Mouse (Mus musculus) cerebellum, adult 11 months (tissue): ENCODE measurements around the gene Pdia3.
"Not testable (repeated sequence)": the region's sequence is repeated elsewhere in the genome, so short reads cannot be mapped to it uniquely, and the experiment has no call there.

Source experiments
- DNase-seq: peaks from one replicate; pipeline ENCODE4 v3.0.0; 2022

Pdia3 gene

GRCm38 (mm10) chr2:121443068-121443349 lies 29.4 kb downstream of the Pdia3 start:
- no peak for DNase-seq

- DNase-seq = no peak
These were observed 30.6 kb downstream of the Pdia3 start, which contains the start of gene Ell3 for GRCm38 (mm10) chr2:121444178-121444577. Gene Ell3, minus strand, starts transcription at chr2:121444278.

- no peak for DNase-seq
These were observed 31.5 kb downstream of the Pdia3 start for GRCm38 (mm10) chr2:121445117-121445516.

DNA sequence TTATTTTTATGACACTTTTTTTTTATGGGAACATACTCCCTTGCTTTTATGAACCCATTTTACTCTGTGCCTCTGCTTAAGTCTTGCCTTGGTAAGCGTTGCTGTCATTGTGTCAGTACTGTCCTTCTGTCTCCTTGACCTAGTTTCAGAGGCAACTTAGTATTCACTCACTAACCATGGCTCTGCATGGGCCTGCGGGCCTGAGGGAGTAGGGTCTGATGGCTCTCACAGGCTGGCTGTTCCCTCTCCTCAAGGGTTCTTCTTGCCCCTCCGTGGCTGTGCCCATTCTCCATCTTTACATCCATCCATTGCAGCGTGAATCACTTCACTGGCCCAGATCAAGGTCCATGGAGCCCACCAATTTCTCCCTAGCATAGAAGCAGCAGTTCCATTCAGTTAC lies 32.9 kb downstream of the Pdia3 start:
- DNase-seq = no peak

GRCm38 (mm10) chr2:121447006-121447405 lies 33.4 kb downstream of the Pdia3 start:
- DNase-seq = no peak

DNA sequence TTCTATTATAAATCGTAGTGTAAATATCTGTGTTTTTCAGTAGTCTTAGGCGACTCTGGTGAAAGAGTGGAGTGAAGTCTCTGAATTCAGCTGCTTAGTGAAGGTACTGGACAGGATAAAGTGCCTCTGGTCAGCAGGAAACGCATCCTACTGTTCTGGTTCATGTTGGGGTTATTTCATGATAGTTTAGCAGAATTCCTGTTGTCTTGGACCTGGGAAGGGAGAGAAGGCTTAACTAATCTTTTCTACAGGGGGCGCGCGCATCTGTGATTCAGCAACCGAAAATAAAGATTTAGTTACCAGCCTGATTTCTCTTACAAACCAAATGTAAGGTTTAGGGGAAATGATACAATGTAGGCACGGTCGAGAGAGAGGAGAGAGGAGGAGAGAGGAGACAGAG lies 34.6 kb downstream of the Pdia3 start:
- DNase-seq = no peak

- DNase-seq = peak; percentile 99
These were observed 35.4 kb downstream of the Pdia3 start, which contains the start of gene Serf2 for GRCm38 (mm10) chr2:121448739-121449535. Gene Serf2, plus strand, starts transcription at chr2:121449195.

GRCm38 (mm10) chr2:121449545-121450011 lies 36.0 kb downstream of the Pdia3 start:
- no peak for DNase-seq

DNA sequence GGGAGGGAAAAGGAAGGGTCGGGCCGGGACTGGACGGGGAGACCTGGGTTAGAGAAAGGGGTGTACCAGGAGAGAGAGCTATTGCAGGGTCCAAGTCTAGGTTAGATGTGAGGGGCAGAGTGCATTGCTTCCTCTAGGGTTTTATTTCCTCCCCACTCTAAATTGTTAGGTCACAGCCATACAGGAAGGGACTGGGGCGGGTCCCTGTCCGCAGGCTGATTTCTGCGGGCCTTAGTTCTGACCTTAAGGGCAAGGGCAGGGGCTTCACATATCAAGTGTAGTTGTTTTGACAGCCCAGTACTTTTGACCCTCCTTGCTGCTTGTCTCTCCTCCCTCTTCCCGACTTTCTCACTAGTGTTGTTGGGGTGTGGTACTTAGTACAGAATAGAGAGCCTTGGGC lies 36.5 kb downstream of the Pdia3 start:
- no peak for DNase-seq

DNA sequence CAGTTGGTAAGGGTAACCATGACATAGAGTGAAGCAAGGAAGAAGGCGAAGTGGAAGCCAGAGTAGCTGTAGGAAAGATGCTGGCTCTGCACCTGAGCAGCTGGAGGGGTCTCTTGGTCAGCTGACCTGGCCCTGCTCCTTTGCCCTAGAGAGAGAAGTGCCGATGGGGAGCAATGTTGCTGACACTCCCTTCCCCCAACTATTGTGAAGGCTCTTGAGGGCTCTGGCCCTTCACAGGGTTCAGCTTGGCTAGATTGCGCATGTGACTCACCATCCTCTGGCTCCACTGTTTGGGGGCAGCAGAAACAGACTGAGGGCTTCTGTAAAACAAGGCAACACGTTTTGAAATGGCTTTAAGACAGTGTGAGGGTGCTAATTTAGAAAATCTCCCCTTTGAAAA lies 38.8 kb downstream of the Pdia3 start:
- DNase-seq = no peak

- DNase-seq = no peak
These were observed 39.4 kb downstream of the Pdia3 start, which contains the start of gene Hypk for GRCm38 (mm10) chr2:121452990-121453389. Gene Hypk, plus strand, starts transcription at chr2:121453290.

- DNase-seq = no peak
These were observed 40.3 kb downstream of the Pdia3 start for GRCm38 (mm10) chr2:121453917-121454316.

GRCm38 (mm10) chr2:121455534-121455933 lies 42.0 kb downstream of the Pdia3 start:
- DNase-seq = no peak

DNA sequence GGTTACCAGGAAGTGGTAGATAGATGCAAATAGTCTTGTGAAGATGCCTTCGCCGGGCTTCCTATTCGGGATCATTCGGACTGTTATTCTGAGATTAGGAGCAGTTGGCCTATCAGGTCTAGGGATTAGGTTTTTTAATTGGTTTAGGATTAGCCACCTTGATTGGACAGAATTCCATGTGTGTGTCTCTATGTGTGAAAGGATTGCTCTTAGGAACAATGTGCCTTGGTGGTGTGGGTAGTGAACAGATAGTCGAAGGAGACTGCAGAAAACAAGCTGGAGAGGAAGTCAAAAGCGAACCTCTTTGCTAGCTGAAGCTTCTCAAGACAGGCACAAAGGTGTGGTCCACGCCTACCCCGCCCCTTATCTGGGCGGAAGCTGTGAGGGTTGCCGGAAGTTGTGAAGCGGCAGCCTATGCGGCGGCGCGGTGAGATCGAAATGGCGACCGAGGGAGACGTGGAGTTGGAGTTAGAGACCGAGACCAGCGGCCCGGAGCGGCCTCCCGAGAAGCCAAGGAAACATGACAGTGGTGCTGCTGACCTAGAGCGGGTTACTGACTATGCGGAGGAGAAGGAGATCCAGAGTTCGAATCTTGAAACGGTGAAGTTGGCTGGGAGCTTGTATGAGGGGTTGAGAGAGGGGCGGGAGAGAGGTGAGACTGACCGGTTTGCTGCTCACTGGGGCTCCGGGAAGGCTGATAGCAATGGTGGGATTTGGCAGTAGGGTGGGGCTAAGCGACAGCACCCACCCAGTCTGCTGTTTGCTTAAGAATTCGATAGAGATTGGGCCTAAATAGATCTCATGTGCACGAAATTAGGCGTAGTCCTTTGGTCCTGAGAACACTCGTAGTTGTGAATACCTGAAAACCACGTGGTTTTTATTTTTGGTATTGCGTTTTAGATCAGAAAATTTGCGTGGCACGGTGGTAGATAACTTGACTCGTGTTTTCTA lies 43.4 kb downstream of the Pdia3 start, which contains the start of gene Serinc4:
TSS of gene Serinc4 (minus strand) at position 90 of the 951 bp plus-strand sequence.
- DNase-seq = peak; percentile 64

GRCm38 (mm10) chr2:121460071-121460470 lies 46.5 kb downstream of the Pdia3 start:
- no peak for DNase-seq

DNA sequence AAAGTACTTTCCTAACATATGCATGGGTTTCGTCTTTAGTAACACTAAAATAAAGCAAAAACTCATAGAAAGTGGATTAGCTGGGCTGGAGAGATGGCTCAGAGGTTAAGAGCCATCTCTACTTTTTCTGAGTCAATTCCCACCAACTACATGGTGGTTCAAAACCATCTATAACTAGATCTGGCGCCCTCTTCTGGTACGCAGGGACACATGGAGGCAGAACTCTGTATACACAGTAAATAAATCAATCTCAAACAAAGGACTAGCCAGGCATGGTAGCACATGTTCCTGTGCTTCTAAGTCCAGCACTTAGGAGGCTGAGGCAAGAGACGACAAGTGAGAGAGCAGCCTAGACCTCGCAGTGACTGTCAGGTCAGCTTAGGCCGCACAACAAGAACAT lies 55.4 kb downstream of the Pdia3 start:
- DNase-seq = not testable (repeated sequence)

DNA sequence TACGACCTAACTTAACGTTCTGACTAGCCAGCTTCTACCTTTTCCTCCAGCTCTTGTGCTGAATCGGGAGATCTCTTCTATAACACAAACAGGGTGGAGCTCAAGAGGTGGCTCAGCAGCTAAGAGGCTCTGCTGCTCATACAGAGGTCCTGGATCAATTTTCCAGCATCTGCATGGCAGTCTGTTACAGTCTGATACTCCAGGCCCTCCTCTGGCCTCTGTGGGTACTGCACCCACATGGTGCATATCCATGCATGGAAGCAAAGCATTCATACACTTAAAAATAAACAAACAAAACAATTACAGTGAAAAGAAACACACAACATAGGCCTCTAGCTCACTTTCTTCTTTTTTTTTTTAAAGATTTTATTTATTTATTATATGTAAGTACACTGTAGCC lies 59.2 kb downstream of the Pdia3 start:
- DNase-seq = not testable (repeated sequence)

GRCm38 (mm10) chr2:121473301-121474179 lies 60.0 kb downstream of the Pdia3 start, which contains the start of gene Mfap1b:
Gene Mfap1b, minus strand, starts transcription at chr2:121474067.
- DNase-seq = peak; percentile 76

DNA sequence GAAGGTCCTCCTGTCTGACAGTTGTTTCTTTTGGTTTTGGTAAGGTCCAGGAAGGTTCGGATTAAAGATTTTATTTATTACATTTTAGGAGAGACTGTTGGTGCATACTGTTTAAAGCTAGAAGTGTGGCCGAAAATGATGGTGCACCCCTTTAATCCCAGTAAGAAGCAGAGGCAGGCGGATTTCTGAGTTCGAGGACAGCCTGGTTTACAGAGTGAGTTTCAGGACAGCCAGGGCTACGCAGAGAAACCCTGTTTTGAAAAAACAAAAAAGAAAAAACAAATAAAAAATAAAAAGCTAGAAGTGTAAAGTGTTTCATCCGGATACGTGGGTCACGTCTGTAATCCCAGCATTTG lies 60.6 kb downstream of the Pdia3 start:
- DNase-seq = no peak

- DNase-seq = not testable (repeated sequence)
These were observed 61.7 kb downstream of the Pdia3 start for GRCm38 (mm10) chr2:121475306-121475705.

DNA sequence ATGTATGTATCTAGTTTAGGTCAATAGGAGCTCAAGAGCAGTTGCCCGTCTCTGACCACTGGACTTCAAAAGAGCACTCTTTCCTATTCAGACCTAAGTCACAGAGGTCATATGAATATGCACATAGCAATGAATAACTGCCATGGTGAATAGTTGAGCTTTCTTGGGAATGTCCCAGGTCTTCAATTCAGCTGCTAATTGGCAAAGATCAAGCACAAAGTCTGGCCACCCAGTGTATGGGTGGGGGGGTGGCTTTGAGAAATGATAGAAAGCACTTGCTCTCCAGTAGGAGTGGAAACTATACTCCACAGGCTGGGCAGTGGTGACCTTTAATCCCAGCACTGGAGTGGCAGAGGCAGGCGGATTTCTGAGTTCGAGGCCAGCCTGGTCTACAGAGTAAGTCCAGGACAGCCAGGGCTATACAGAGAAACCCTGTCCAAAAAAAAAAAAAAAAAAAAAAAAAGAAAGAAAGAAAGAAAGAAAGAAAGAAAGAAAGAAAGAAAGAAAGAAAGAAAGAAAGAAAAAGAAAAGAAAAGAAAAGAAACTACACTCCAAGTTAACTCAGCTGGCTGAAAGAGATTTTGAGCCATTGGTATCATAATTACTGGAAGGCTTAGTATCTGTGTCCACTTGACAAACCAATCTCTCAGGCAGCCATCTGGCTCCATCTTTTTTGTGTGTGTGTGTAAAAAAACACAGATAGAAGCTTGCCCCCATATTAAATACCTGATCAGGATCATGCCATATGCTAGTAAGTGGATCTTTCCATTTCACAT lies 64.1 kb downstream of the Pdia3 start:
- DNase-seq = no peak

DNA sequence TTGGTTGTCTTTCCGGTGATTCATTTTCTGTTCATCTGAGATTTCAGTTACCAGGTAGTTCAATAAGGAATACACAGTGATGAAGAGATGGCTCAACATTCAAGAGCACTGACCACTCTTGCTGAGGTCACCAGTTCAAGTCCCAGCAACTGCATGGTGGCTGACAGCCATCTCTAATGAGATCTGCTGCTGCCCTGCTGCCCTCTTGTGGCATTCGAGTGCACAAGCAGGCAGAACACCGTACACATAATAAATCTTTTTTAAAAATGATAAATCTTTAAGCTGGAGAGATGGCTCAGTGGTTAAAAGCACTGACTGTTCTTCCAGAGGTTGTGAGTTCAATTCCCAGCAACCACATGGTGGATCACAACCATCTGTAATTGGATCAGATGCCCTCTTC lies 66.9 kb downstream of the Pdia3 start:
- DNase-seq = no peak
